ENCODE assay signal across 13 mouse cellular contexts in the genomic region with DNA sequence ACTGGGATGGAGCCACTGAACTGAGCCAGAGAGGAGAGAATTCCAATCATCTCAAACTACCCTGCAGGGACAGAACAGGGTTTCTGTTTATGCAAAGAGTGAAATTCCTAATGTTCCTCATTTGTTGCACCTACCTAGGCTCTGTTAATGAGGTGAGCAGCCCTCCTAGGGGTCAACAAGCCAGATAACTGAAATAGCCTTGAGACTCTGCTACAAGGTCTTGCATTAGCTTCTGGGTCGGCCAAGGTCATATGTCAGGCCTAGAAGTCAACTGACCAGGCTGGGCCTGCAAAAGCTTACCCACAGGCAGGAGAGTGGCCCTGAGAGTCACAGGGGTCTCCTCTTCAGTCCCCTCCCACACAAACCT.
DNase-seq lines count a peak whose midpoint lies in the region; ATAC-seq and TF ChIP-seq lines count a peak whose summit lies in the region.
"Had no signal": no experiment of that assay in that cellular context is flagged by ENCODE, and none has a peak within 500 bp of the region (broad histone marks: within the 10 kb centered on the region; RNA-seq: fewer than 3 reads in every experiment).

No protein-coding gene starts in this region.

- intact Hi-C loops in left cerebral cortex, postnatal 4 days (cut with DNase I): no loop called here
- intact Hi-C loops in left cerebral cortex, postnatal 25 days (cut with DNase I): no loop called here

- H3K36me3 ChIP-seq in hindbrain, embryonic 11.5 days (ENCODE audit: control insufficient read depth, insufficient read depth, low read length): no peaks in the 10 kb centered on the region
- peaks cover 8% of the 10 kb centered on the region; the same call in 1 of the 2 replicates for H3K36me3 ChIP-seq in midbrain, postnatal 0 days (ENCODE audit: insufficient read depth, low read length)
- H3K36me3 ChIP-seq: heart, embryonic 10.5 days; limb, embryonic 12.5 days had no signal

- H3K9me3 ChIP-seq in hindbrain, embryonic 11.5 days (ENCODE audit: control insufficient read depth, low read length): no peaks in the 10 kb centered on the region
- no peaks in the 10 kb centered on the region for H3K9me3 ChIP-seq in midbrain, postnatal 0 days (ENCODE audit: low read length)
- H3K9me3 ChIP-seq: heart, embryonic 10.5 days; limb, embryonic 12.5 days had no signal

- H3K4me1 ChIP-seq in hindbrain, embryonic 11.5 days (replicated peaks; ENCODE audit: control insufficient read depth, insufficient read depth, low read length): peaks cover 4% of the 10 kb centered on the region
- H3K4me1 ChIP-seq in midbrain, postnatal 0 days (ENCODE audit: insufficient read depth, low read length): peaks cover 3% of the 10 kb centered on the region; the same call in 1 of the 2 replicates

- no peak overlapping the region for H3K9ac ChIP-seq in hindbrain, embryonic 11.5 days (ENCODE audit: low read depth, low read length)
- H3K9ac ChIP-seq in midbrain, postnatal 0 days (replicated peaks; ENCODE audit: low read length, poor library complexity, severe bottlenecking): no peak overlapping the region
- H3K9ac ChIP-seq: limb, embryonic 12.5 days had no signal

- no peak for TF ChIP-seq CTCF in midbrain, postnatal 0 days (IDR thresholded peaks at IDR 0.05)

- H3K4me3 ChIP-seq in hindbrain, embryonic 11.5 days (ENCODE audit: low read depth, low read length): no peak overlapping the region
- no peak overlapping the region for H3K4me3 ChIP-seq in midbrain, postnatal 0 days (ENCODE audit: low read depth, low read length)
- H3K4me3 ChIP-seq: gastrocnemius, adult 2 months; heart, embryonic 10.5 days; limb, embryonic 12.5 days had no signal

- peak; percentile 62 for DNase-seq in cerebellum, adult 11-12 months
- DNase-seq in cerebellum, adult 11 months: no peak
- DNase-seq in left cerebral cortex, postnatal 4 days: peak; percentile 45
- no peak for DNase-seq in left cerebral cortex, postnatal 25 days (ENCODE audit: low spot score in 2 of 2)
- DNase-seq in hindbrain, embryonic 11.5 days (ENCODE audit: low spot score): peak; percentile 30
- DNase-seq in midbrain, postnatal 0 days (ENCODE audit: low spot score): peak; percentile 68
- no peak for DNase-seq in kidney, adult 18-20 months
- DNase-seq in kidney, postnatal 25 days: no peak
- DNase-seq: gastrocnemius, adult 2 months; kidney, postnatal 14 days; lung, adult 18-20 months had no signal

- 52% methylated on average over 1 of the region's 1 CpGs for WGBS in hindbrain, embryonic 11.5 days
- WGBS in midbrain, postnatal 0 days: 86% methylated on average over 1 of the region's 1 CpGs

- no peak for ATAC-seq in hindbrain, embryonic 11.5 days (ENCODE audit: low FRiP score)
- peak; percentile 1; the same call in 1 of the 2 replicates for ATAC-seq in midbrain, postnatal 0 days (ENCODE audit: low FRiP score)

- H3K27me3 ChIP-seq in hindbrain, embryonic 11.5 days (ENCODE audit: control insufficient read depth, insufficient read depth, low read length): peaks cover 9% of the 10 kb centered on the region; the same call in 1 of the 2 replicates
- H3K27me3 ChIP-seq in midbrain, postnatal 0 days (ENCODE audit: insufficient read depth, low read length): no peaks in the 10 kb centered on the region

- H3K4me2 ChIP-seq in hindbrain, embryonic 11.5 days (replicated peaks; ENCODE audit: low read depth, low read length): no peak overlapping the region
- peak overlapping the region; percentile 95 for H3K4me2 ChIP-seq in midbrain, postnatal 0 days (ENCODE audit: low read depth, low read length, poor library complexity, severe bottlenecking)
- H3K4me2 ChIP-seq: limb, embryonic 12.5 days had no signal

- 0 out of 2 replicates have a peak overlapping the region, but pooled peaks have one; percentile 99 for H3K27ac ChIP-seq in hindbrain, embryonic 11.5 days (ENCODE audit: low read depth, low read length)
- H3K27ac ChIP-seq in midbrain, postnatal 0 days (ENCODE audit: low read depth, low read length): peak overlapping the region; percentile 100
- H3K27ac ChIP-seq: gastrocnemius, adult 2 months; heart, embryonic 10.5 days; limb, embryonic 12.5 days had no signal

Comparison
In these comparisons a context has a peak if more than half of its experiments do, and no peak if none do; other contexts are left out.
1. DNase-seq: peak in cerebellum, adult 11-12 months (single experiment), left cerebral cortex, postnatal 4 days (single experiment), hindbrain, embryonic 11.5 days (single experiment) and midbrain, postnatal 0 days (single experiment); none in cerebellum, adult 11 months (single experiment), left cerebral cortex, postnatal 25 days (0 of 2), kidney, adult 18-20 months (single experiment) and kidney, postnatal 25 days (0 of 2).